Mouse (Mus musculus): ENCODE results near the gene Caprin2. TPM values are rescaled to one million over a fixed set of nuclear protein-coding genes. Genes with fewer than 3 reads are reported as not detected.

The Caprin2 gene
- 0.69 and 2.1 TPM in 2 replicates for polyA plus RNA-seq (2012; rRNA removed)

GRCm38 (mm10) chr6:148895773-148896506 is at the start of gene Caprin2:
Gene Caprin2, minus strand, starts transcription at chr6:148896237.

GRCm38 (mm10) chr6:148830748-148831727 is 65.0 kb downstream of the Caprin2 start, which contains the start of gene Ipo8:
Gene Ipo8, minus strand, starts transcription at chr6:148831467.

Other genes starting within 250 kb of the Caprin2 start
- 2.1 and 3.5 TPM in 2 replicates for gene Ipo8, start 64.8 kb downstream of the Caprin2 start, polyA plus RNA-seq (2012; rRNA removed)
- 0.20 and 0.41 TPM in 2 replicates for gene Sinhcaf, start 50.2 kb upstream of the Caprin2 start, polyA plus RNA-seq (2012; rRNA removed)
- gene Dennd5b, start 205.4 kb upstream of the Caprin2 start, polyA plus RNA-seq (2012; rRNA removed): 0.70 and 1.2 TPM in 2 replicates
- not detected in 2 replicates for gene Gm10203, start 233.9 kb upstream of the Caprin2 start, polyA plus RNA-seq (2012; rRNA removed)
- gene Etfbkmt, start 243.6 kb upstream of the Caprin2 start, polyA plus RNA-seq (2012; rRNA removed): 0.44 and 0.67 TPM in 2 replicates

Data from stomach, adult 2 months (tissue).